Mouse (Mus musculus): ENCODE measurements around the gene Adamts9. TPM values are rescaled to one million over a fixed set of nuclear protein-coding genes. Genes with fewer than 3 reads are reported as not detected.

Adamts9 gene
- polyA plus RNA-seq, 1 experiment from 2014 or later: 1.3 TPM

DNA sequence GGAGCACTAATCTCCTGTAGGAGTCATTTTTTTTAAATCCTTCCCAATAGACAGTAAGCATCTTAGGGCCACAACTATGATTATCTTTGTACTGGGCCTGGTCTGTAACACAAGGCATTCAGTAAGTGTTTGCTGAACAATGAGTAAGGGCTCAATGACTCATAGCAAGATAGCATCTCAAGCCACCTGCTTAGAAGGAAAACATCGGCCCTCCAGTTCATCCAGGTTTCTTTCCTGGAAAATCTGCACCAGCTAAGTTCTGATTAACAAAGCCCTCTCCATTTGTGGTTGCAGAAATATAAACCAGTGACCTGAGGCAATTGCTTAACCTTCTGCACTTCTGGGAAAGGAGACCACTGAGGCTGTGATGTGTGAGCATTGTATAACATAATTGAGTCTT is 39.3 kb downstream of the Adamts9 start:
- ATAC-seq: no peak
- WGBS: 82% methylated on average over 1 of the region's 1 CpGs
- H3K9ac ChIP-seq (replicated peaks; ENCODE audit: low read depth, low read length): no peak overlapping the region

GRCm38 (mm10) chr6:92891535-92891934 is 51.8 kb downstream of the Adamts9 start:
- no peak for ATAC-seq
- Histone ChIP-seq H3K9ac (replicated peaks; ENCODE audit: low read depth, low read length) (no peak overlapping the region), H3K4me1 (replicated peaks; ENCODE audit: control insufficient read depth, insufficient read depth, low read length) (no peaks in the 10 kb centered on the region), H3K36me3 (ENCODE audit: control insufficient read depth, insufficient read depth) (no peaks in the 10 kb centered on the region), H3K27me3 (replicated peaks; ENCODE audit: control insufficient read depth, insufficient read depth, low read length) (no peaks in the 10 kb centered on the region), H3K9me3 (ENCODE audit: control insufficient read depth, low read length) (no peaks in the 10 kb centered on the region), H3K27ac (ENCODE audit: low read length) (no peak overlapping the region), H3K4me3 (replicated peaks; ENCODE audit: low read length) (no peak overlapping the region), H3K4me2 (ENCODE audit: low read length) (no peak overlapping the region)
- 82% methylated on average over 1 of the region's 1 CpGs for WGBS

More for the DNA sequence above, 39.3 kb downstream of the Adamts9 start:
- Histone ChIP-seq H3K36me3 (ENCODE audit: control insufficient read depth, insufficient read depth) (no peaks in the 10 kb centered on the region), H3K4me3 (replicated peaks; ENCODE audit: low read length) (no peak overlapping the region), H3K27ac (ENCODE audit: low read length) (no peak overlapping the region), H3K4me2 (ENCODE audit: low read length) (no peak overlapping the region), H3K9me3 (ENCODE audit: control insufficient read depth, low read length) (no peaks in the 10 kb centered on the region), H3K4me1 (replicated peaks; ENCODE audit: control insufficient read depth, insufficient read depth, low read length) (0 out of 2 replicates have a peak, but pooled peaks cover 4% of the 10 kb centered on the region), H3K27me3 (replicated peaks; ENCODE audit: control insufficient read depth, insufficient read depth, low read length) (no peaks in the 10 kb centered on the region)

- Histone ChIP-seq H3K36me3 (ENCODE audit: control insufficient read depth, insufficient read depth) (no peaks in the 10 kb centered on the region), H3K27me3 (replicated peaks; ENCODE audit: control insufficient read depth, insufficient read depth, low read length) (no peaks in the 10 kb centered on the region), H3K9ac (replicated peaks; ENCODE audit: low read depth, low read length) (no peak overlapping the region), H3K27ac (ENCODE audit: low read length) (no peak overlapping the region), H3K4me3 (replicated peaks; ENCODE audit: low read length) (no peak overlapping the region), H3K4me1 (replicated peaks; ENCODE audit: control insufficient read depth, insufficient read depth, low read length) (no peaks in the 10 kb centered on the region), H3K9me3 (ENCODE audit: control insufficient read depth, low read length) (no peaks in the 10 kb centered on the region), H3K4me2 (ENCODE audit: low read length) (no peak overlapping the region)
- WGBS: 19% methylated on average over 9 of the region's 9 CpGs
- peak; percentile 36; the same call in 1 of the 2 replicates for ATAC-seq
These were observed 60.0 kb downstream of the Adamts9 start for GRCm38 (mm10) chr6:92883131-92883900.

- no peak for ATAC-seq
These were observed 60.8 kb downstream of the Adamts9 start for GRCm38 (mm10) chr6:92882446-92882845.

GRCm38 (mm10) chr6:92879700-92880265 is 63.5 kb downstream of the Adamts9 start:
- H3K27me3 ChIP-seq (replicated peaks; ENCODE audit: control insufficient read depth, insufficient read depth, low read length): no peaks in the 10 kb centered on the region
- H3K4me1 ChIP-seq (replicated peaks; ENCODE audit: control insufficient read depth, insufficient read depth, low read length): no peaks in the 10 kb centered on the region
- H3K4me2 ChIP-seq (ENCODE audit: low read length): no peak overlapping the region
- no peaks in the 10 kb centered on the region for H3K9me3 ChIP-seq (ENCODE audit: control insufficient read depth, low read length)
- H3K27ac ChIP-seq (ENCODE audit: low read length): no peak overlapping the region
- H3K4me3 ChIP-seq (replicated peaks; ENCODE audit: low read length): no peak overlapping the region
- H3K36me3 ChIP-seq (ENCODE audit: control insufficient read depth, insufficient read depth): no peaks in the 10 kb centered on the region
- ATAC-seq: no peak
- no peak overlapping the region for H3K9ac ChIP-seq (replicated peaks; ENCODE audit: low read depth, low read length)
- 90% methylated on average over 14 of the region's 14 CpGs for WGBS

More at GRCm38 (mm10) chr6:92882446-92882845, 60.8 kb downstream of the Adamts9 start:
- H3K9ac ChIP-seq (replicated peaks; ENCODE audit: low read depth, low read length): no peak overlapping the region
- WGBS: 75% methylated on average over 5 of the region's 5 CpGs
- no peak overlapping the region for H3K4me3 ChIP-seq (replicated peaks; ENCODE audit: low read length)
- H3K4me2 ChIP-seq (ENCODE audit: low read length): no peak overlapping the region
- no peaks in the 10 kb centered on the region for H3K36me3 ChIP-seq (ENCODE audit: control insufficient read depth, insufficient read depth)
- no peaks in the 10 kb centered on the region for H3K27me3 ChIP-seq (replicated peaks; ENCODE audit: control insufficient read depth, insufficient read depth, low read length)
- no peaks in the 10 kb centered on the region for H3K9me3 ChIP-seq (ENCODE audit: control insufficient read depth, low read length)
- H3K4me1 ChIP-seq (replicated peaks; ENCODE audit: control insufficient read depth, insufficient read depth, low read length): no peaks in the 10 kb centered on the region
- H3K27ac ChIP-seq (ENCODE audit: low read length): no peak overlapping the region

- no peak overlapping the region for H3K4me3 ChIP-seq (replicated peaks; ENCODE audit: low read length)
- no peaks in the 10 kb centered on the region for H3K4me1 ChIP-seq (replicated peaks; ENCODE audit: control insufficient read depth, insufficient read depth, low read length)
- no peak overlapping the region for H3K27ac ChIP-seq (ENCODE audit: low read length)
- 91% methylated on average over 5 of the region's 5 CpGs for WGBS
- H3K4me2 ChIP-seq (ENCODE audit: low read length): no peak overlapping the region
- H3K9me3 ChIP-seq (ENCODE audit: control insufficient read depth, low read length): no peaks in the 10 kb centered on the region
- H3K27me3 ChIP-seq (replicated peaks; ENCODE audit: control insufficient read depth, insufficient read depth, low read length): no peaks in the 10 kb centered on the region
- ATAC-seq: no peak
- no peaks in the 10 kb centered on the region for H3K36me3 ChIP-seq (ENCODE audit: control insufficient read depth, insufficient read depth)
- no peak overlapping the region for H3K9ac ChIP-seq (replicated peaks; ENCODE audit: low read depth, low read length)
These were observed 64.5 kb downstream of the Adamts9 start for GRCm38 (mm10) chr6:92878771-92879170.

- H3K9ac ChIP-seq (replicated peaks; ENCODE audit: low read depth, low read length): no peak overlapping the region
- H3K27me3 ChIP-seq (replicated peaks; ENCODE audit: control insufficient read depth, insufficient read depth, low read length): no peaks in the 10 kb centered on the region
- H3K9me3 ChIP-seq (ENCODE audit: control insufficient read depth, low read length): no peaks in the 10 kb centered on the region
- H3K27ac ChIP-seq (ENCODE audit: low read length): no peak overlapping the region
- no peak for ATAC-seq
- WGBS: 94% methylated on average over 4 of the region's 4 CpGs
- H3K36me3 ChIP-seq (ENCODE audit: control insufficient read depth, insufficient read depth): no peaks in the 10 kb centered on the region
- no peak overlapping the region for H3K4me3 ChIP-seq (replicated peaks; ENCODE audit: low read length)
- H3K4me2 ChIP-seq (ENCODE audit: low read length): no peak overlapping the region
- H3K4me1 ChIP-seq (replicated peaks; ENCODE audit: control insufficient read depth, insufficient read depth, low read length): no peaks in the 10 kb centered on the region
These were observed 66.1 kb downstream of the Adamts9 start for GRCm38 (mm10) chr6:92877236-92877635.

- 86% methylated on average over 5 of the region's 5 CpGs for WGBS
- no peak overlapping the region for H3K4me3 ChIP-seq (replicated peaks; ENCODE audit: low read length)
These were observed 67.2 kb downstream of the Adamts9 start for GRCm38 (mm10) chr6:92876121-92876520.

DNA sequence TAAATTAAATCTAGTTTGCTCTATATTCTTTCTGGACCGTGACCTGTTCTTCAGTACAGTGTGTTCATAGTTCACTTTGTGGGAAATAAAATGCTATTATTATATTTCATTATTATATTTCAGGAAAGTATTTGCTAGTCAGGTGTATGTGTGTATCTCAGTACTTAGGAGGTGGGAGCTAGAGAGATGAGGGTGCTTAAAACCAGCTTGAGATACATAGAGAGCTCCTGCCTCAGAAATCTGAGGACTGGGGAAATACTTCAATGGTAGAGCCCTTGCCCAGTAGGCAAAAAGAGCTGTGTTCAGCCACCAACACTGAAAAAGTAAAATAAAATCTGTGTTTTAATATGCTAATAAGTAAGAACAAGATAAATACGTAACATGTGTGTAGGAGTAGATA is 68.0 kb downstream of the Adamts9 start:
- Histone ChIP-seq H3K36me3 (ENCODE audit: control insufficient read depth, insufficient read depth) (no peaks in the 10 kb centered on the region), H3K4me3 (replicated peaks; ENCODE audit: low read length) (no peak overlapping the region), H3K9me3 (ENCODE audit: control insufficient read depth, low read length) (no peaks in the 10 kb centered on the region), H3K9ac (replicated peaks; ENCODE audit: low read depth, low read length) (no peak overlapping the region), H3K4me2 (ENCODE audit: low read length) (no peak overlapping the region), H3K27me3 (replicated peaks; ENCODE audit: control insufficient read depth, insufficient read depth, low read length) (no peaks in the 10 kb centered on the region), H3K4me1 (replicated peaks; ENCODE audit: control insufficient read depth, insufficient read depth, low read length) (no peaks in the 10 kb centered on the region), H3K27ac (ENCODE audit: low read length) (no peak overlapping the region)
- ATAC-seq: no peak
- WGBS: 93% methylated on average over 2 of the region's 2 CpGs

More at GRCm38 (mm10) chr6:92876121-92876520, 67.2 kb downstream of the Adamts9 start:
- no peaks in the 10 kb centered on the region for H3K9me3 ChIP-seq (ENCODE audit: control insufficient read depth, low read length)
- no peak for ATAC-seq
- H3K27ac ChIP-seq (ENCODE audit: low read length): no peak overlapping the region
- H3K27me3 ChIP-seq (replicated peaks; ENCODE audit: control insufficient read depth, insufficient read depth, low read length): no peaks in the 10 kb centered on the region
- no peaks in the 10 kb centered on the region for H3K36me3 ChIP-seq (ENCODE audit: control insufficient read depth, insufficient read depth)
- no peak overlapping the region for H3K9ac ChIP-seq (replicated peaks; ENCODE audit: low read depth, low read length)
- H3K4me1 ChIP-seq (replicated peaks; ENCODE audit: control insufficient read depth, insufficient read depth, low read length): no peaks in the 10 kb centered on the region
- no peak overlapping the region for H3K4me2 ChIP-seq (ENCODE audit: low read length)
